Comparison of ENCODE assay signal across 10 mouse cellular contexts in genomic region chr12:69879739-69880138, GRCm38 (mm10). TPM values are rescaled to one million over a fixed set of nuclear protein-coding genes. Genes with fewer than 3 reads are reported as not detected.
DNase-seq lines count a peak whose midpoint lies in the region; ATAC-seq and TF ChIP-seq lines count a peak whose summit lies in the region.
"Had no signal": no experiment of that assay in that cellular context is flagged by ENCODE, and none has a peak within 500 bp of the region (broad histone marks: within the 10 kb centered on the region; RNA-seq: fewer than 3 reads in every experiment).

No protein-coding gene starts in this region.

- H3K27ac ChIP-seq in heart, embryonic 10.5 days, result 0 out of 2 replicates have a peak overlapping the region, but pooled peaks have one; percentile 29
- H3K27ac ChIP-seq in liver, embryonic 11.5 days (ENCODE audit: low read depth, low read length), result no peak overlapping the region
- no peak overlapping the region for H3K27ac ChIP-seq in liver, embryonic 12.5 days
- no peak overlapping the region for H3K27ac ChIP-seq in embryonic facial prominence, embryonic 10.5 days (replicated peaks)
- H3K27ac ChIP-seq in limb, embryonic 14.5 days (replicated peaks; ENCODE audit: low read depth, low read length), result peak overlapping the region; percentile 55

- peaks cover 41% of the 10 kb centered on the region for H3K4me1 ChIP-seq in heart, embryonic 10.5 days
- peaks cover 11% of the 10 kb centered on the region; the same call in 1 of the 2 replicates for H3K4me1 ChIP-seq in liver, embryonic 11.5 days (replicated peaks; ENCODE audit: control insufficient read depth, insufficient read depth, low read length)
- peaks cover 47% of the 10 kb centered on the region for H3K4me1 ChIP-seq in liver, embryonic 12.5 days
- peaks cover 43% of the 10 kb centered on the region for H3K4me1 ChIP-seq in embryonic facial prominence, embryonic 10.5 days
- H3K4me1 ChIP-seq in limb, embryonic 14.5 days (ENCODE audit: control insufficient read depth, insufficient read depth, low read length), result peaks cover 21% of the 10 kb centered on the region

- no peak for DNase-seq in heart, embryonic 10.5 days (ENCODE audit: low spot score)
- DNase-seq in heart, postnatal 4 days, result no peak
- DNase-seq in liver, embryonic 11.5 days (ENCODE audit: low spot score), result no peak
- no peak for DNase-seq in embryonic facial prominence, embryonic 10.5 days (ENCODE audit: low spot score)
- DNase-seq in limb, embryonic 14.5 days (ENCODE audit: low spot score), result no peak
- no peak for DNase-seq in right cerebral cortex, postnatal 14 days
- no peak for DNase-seq in kidney, adult 9 months
- DNase-seq: cerebellum, adult 9-11 months; heart, postnatal 14 days had no signal

- H3K4me3 ChIP-seq in heart, embryonic 10.5 days, result no peak overlapping the region
- no peak overlapping the region for H3K4me3 ChIP-seq in liver, embryonic 11.5 days (ENCODE audit: low read depth, low read length)
- H3K4me3 ChIP-seq in liver, embryonic 12.5 days, result no peak overlapping the region
- H3K4me3 ChIP-seq in embryonic facial prominence, embryonic 10.5 days, result 0 out of 2 replicates have a peak overlapping the region, but pooled peaks have one; percentile 18
- no peak overlapping the region for H3K4me3 ChIP-seq in limb, embryonic 14.5 days (replicated peaks; ENCODE audit: low read length)

- no peak for ATAC-seq in liver, embryonic 11.5 days (replicated peaks; ENCODE audit: low FRiP score)
- no peak for ATAC-seq in liver, embryonic 12.5 days
- no peak for ATAC-seq in limb, embryonic 14.5 days (ENCODE audit: low FRiP score, low read depth)

- H3K4me2 ChIP-seq in liver, embryonic 11.5 days, result peak overlapping the region; percentile 5; the same call in 1 of the 2 replicates
- no peak overlapping the region for H3K4me2 ChIP-seq in liver, embryonic 12.5 days
- peak overlapping the region; percentile 11; the same call in 1 of the 2 replicates for H3K4me2 ChIP-seq in limb, embryonic 14.5 days (replicated peaks; ENCODE audit: low read depth, low read length, severe bottlenecking)

- H3K27me3 ChIP-seq in heart, embryonic 10.5 days (ENCODE audit: insufficient read depth, poor library complexity, severe bottlenecking), result no peaks in the 10 kb centered on the region
- no peaks in the 10 kb centered on the region for H3K27me3 ChIP-seq in liver, embryonic 11.5 days (replicated peaks; ENCODE audit: control insufficient read depth, insufficient read depth, low read length)
- H3K27me3 ChIP-seq in liver, embryonic 12.5 days (replicated peaks), result no peaks in the 10 kb centered on the region
- no peaks in the 10 kb centered on the region for H3K27me3 ChIP-seq in embryonic facial prominence, embryonic 10.5 days (replicated peaks; ENCODE audit: low read depth, poor library complexity, severe bottlenecking)
- no peaks in the 10 kb centered on the region for H3K27me3 ChIP-seq in limb, embryonic 14.5 days (ENCODE audit: control insufficient read depth, insufficient read depth, low read length)

- H3K36me3 ChIP-seq in heart, embryonic 10.5 days, result peaks cover 4% of the 10 kb centered on the region; the same call in 1 of the 2 replicates
- H3K36me3 ChIP-seq in liver, embryonic 11.5 days (ENCODE audit: control insufficient read depth, insufficient read depth, low read length), result no peaks in the 10 kb centered on the region
- H3K36me3 ChIP-seq in liver, embryonic 12.5 days, result peaks cover 4% of the 10 kb centered on the region; the same call in 1 of the 2 replicates
- H3K36me3 ChIP-seq in embryonic facial prominence, embryonic 10.5 days (replicated peaks), result peaks cover 8% of the 10 kb centered on the region
- H3K36me3 ChIP-seq in limb, embryonic 14.5 days (ENCODE audit: control insufficient read depth, insufficient read depth, low read length), result no peaks in the 10 kb centered on the region

- H3K9me3 ChIP-seq in heart, embryonic 10.5 days, result no peaks in the 10 kb centered on the region
- H3K9me3 ChIP-seq in liver, embryonic 11.5 days (ENCODE audit: control insufficient read depth, low read length), result no peaks in the 10 kb centered on the region
- H3K9me3 ChIP-seq in liver, embryonic 12.5 days (replicated peaks), result no peaks in the 10 kb centered on the region
- no peaks in the 10 kb centered on the region for H3K9me3 ChIP-seq in embryonic facial prominence, embryonic 10.5 days
- no peaks in the 10 kb centered on the region for H3K9me3 ChIP-seq in limb, embryonic 14.5 days (ENCODE audit: control insufficient read depth, low read length)

- 32% methylated on average over 6 of the region's 6 CpGs for WGBS in heart, embryonic 10.5 days
- WGBS in liver, embryonic 11.5 days, result 45% methylated on average over 6 of the region's 6 CpGs
- 54% methylated on average over 6 of the region's 6 CpGs for WGBS in liver, embryonic 12.5 days (ENCODE audit: insufficient replicate concordance)
- WGBS in embryonic facial prominence, embryonic 10.5 days, result 17% methylated on average over 6 of the region's 6 CpGs
- WGBS in limb, embryonic 14.5 days, result 17% methylated on average over 6 of the region's 6 CpGs

- no peak overlapping the region for H3K9ac ChIP-seq in liver, embryonic 11.5 days (ENCODE audit: low read depth, low read length)
- H3K9ac ChIP-seq in liver, embryonic 12.5 days, result no peak overlapping the region
- 0 out of 2 replicates have a peak overlapping the region, but pooled peaks have one; percentile 9 for H3K9ac ChIP-seq in limb, embryonic 14.5 days (ENCODE audit: low read depth, low read length, severe bottlenecking)

- TF ChIP-seq POLR2A in limb, embryonic 14.5 days (IDR thresholded peaks at IDR 0.05; ENCODE audit: borderline replicate concordance, extremely low read depth, insufficient read depth, insufficient read length), result no peak

RNA-seq across cellular contexts. Expression of gene Atl1, which starts 12.7 kb away (rescaled TPM):
- polyA plus RNA-seq in heart, embryonic 10.5 days (2016; fragmentation: Nextera tagmentation; extraction: Ambion mirVana), result 5.5 and 6.5 TPM in 2 replicates
- 10 to 100 TPM; 10.1 to 11.0 TPM for total RNA-seq in heart, postnatal 4 days (2021)
- polyA plus RNA-seq in liver, embryonic 11.5 days (2014; fragmentation: Nextera tagmentation; extraction: Ambion mirVana), result 1.0 and 1.5 TPM in 2 replicates
- polyA plus RNA-seq in liver, embryonic 12.5 days (2016; fragmentation: Nextera tagmentation; extraction: Ambion mirVana), result 1.7 and 2.2 TPM in 2 replicates
- polyA plus RNA-seq in embryonic facial prominence, embryonic 10.5 days (2016; fragmentation: Nextera tagmentation; extraction: Ambion mirVana), result 11.0 and 11.2 TPM in 2 replicates
- 4.5 and 5.8 TPM in 2 replicates for polyA plus RNA-seq in limb, embryonic 14.5 days (2012; rRNA removed)
- 6.4 and 7.2 TPM in 2 replicates for polyA plus RNA-seq in limb, embryonic 14.5 days (2014; fragmentation: Nextera tagmentation; extraction: Ambion mirVana)

RNA-seq across cellular contexts. Expression of gene Map4k5, which starts 13.3 kb away (rescaled TPM):
- polyA plus RNA-seq in heart, embryonic 10.5 days (2016; fragmentation: Nextera tagmentation; extraction: Ambion mirVana), result 32.3 and 33.7 TPM in 2 replicates
- total RNA-seq in heart, postnatal 4 days (2021), result 10 to 100 TPM; 41.9 to 44.7 TPM
- 21.5 and 26.8 TPM in 2 replicates for polyA plus RNA-seq in liver, embryonic 11.5 days (2014; fragmentation: Nextera tagmentation; extraction: Ambion mirVana)
- 31.8 and 34.1 TPM in 2 replicates for polyA plus RNA-seq in liver, embryonic 12.5 days (2016; fragmentation: Nextera tagmentation; extraction: Ambion mirVana)
- polyA plus RNA-seq in embryonic facial prominence, embryonic 10.5 days (2016; fragmentation: Nextera tagmentation; extraction: Ambion mirVana), result 31.9 and 33.7 TPM in 2 replicates
- polyA plus RNA-seq in limb, embryonic 14.5 days (2012; rRNA removed), result 32.4 and 34.3 TPM in 2 replicates
- polyA plus RNA-seq in limb, embryonic 14.5 days (2014; fragmentation: Nextera tagmentation; extraction: Ambion mirVana), result 50.4 and 53.6 TPM in 2 replicates

Comparison
In these comparisons a context has a peak if more than half of its experiments do, and no peak if none do; other contexts are left out.
1. H3K27ac ChIP-seq: peak in heart, embryonic 10.5 days (single experiment) and limb, embryonic 14.5 days (single experiment); none in liver, embryonic 11.5 days (single experiment), liver, embryonic 12.5 days (single experiment) and embryonic facial prominence, embryonic 10.5 days (single experiment).